Mouse (Mus musculus): ENCODE measurements around the gene Rgl1. TPM values are rescaled to one million over a fixed set of nuclear protein-coding genes. Genes with fewer than 3 reads are reported as not detected.

The Rgl1 gene
- polyA plus RNA-seq, 1 experiment: 3.3 TPM

- Histone ChIP-seq H3K36me3 (ENCODE audit: control insufficient read depth, insufficient read depth, low read length) (no peaks in the 10 kb centered on the region), H3K27me3 (ENCODE audit: control insufficient read depth, insufficient read depth, low read length) (no peaks in the 10 kb centered on the region), H3K4me1 (ENCODE audit: control insufficient read depth, insufficient read depth, insufficient read length, low read length) (no peaks in the 10 kb centered on the region), H3K27ac (ENCODE audit: insufficient read depth, low read depth, low read length) (no peak overlapping the region), H3K4me3 (ENCODE audit: low read depth, low read length) (no peak overlapping the region)
- WGBS: 55% methylated on average over 3 of the region's 3 CpGs
- no peak for TF ChIP-seq CTCF (IDR thresholded peaks at IDR 0.05; ENCODE audit: extremely low read depth, insufficient read length, insufficient replicate concordance, low read depth, low read length)
Observed at GRCm38 (mm10) chr1:152550973-152551372, 215.2 kb downstream of the Rgl1 start.

DNA sequence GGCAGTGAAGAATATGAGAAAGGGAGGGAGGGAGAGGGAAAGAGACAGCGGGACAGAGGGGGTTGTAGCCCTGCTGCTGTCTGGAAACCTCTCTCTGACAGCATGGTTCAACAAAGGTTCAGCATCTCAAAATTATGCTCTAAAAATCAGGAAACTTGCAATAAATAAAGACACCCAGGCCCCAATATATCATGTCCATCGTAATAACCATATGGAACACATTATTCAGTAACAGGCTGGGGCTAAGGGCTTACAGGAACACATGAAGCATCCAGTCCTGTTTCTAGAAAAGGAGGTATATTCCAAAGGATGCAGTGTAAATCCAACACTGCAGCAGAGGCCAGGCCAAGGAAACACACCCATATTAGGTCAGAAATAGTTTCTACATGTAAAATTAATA, 215.6 kb downstream of the Rgl1 start:
- no peaks in the 10 kb centered on the region for H3K27me3 ChIP-seq (ENCODE audit: control insufficient read depth, insufficient read depth, low read length)
- H3K27ac ChIP-seq (ENCODE audit: insufficient read depth, low read depth, low read length): no peak overlapping the region
- WGBS: 77% methylated on average over 2 of the region's 2 CpGs
- H3K36me3 ChIP-seq (ENCODE audit: control insufficient read depth, insufficient read depth, low read length): no peaks in the 10 kb centered on the region
- TF ChIP-seq CTCF (IDR thresholded peaks at IDR 0.05; ENCODE audit: extremely low read depth, insufficient read length, insufficient replicate concordance, low read depth, low read length): no peak
- TF ChIP-seq POLR2A (IDR thresholded peaks at IDR 0.05; ENCODE audit: low read depth, low read length): no peak
- H3K4me1 ChIP-seq (ENCODE audit: control insufficient read depth, insufficient read depth, insufficient read length, low read length): no peaks in the 10 kb centered on the region
- no peak overlapping the region for H3K4me3 ChIP-seq (ENCODE audit: low read depth, low read length)

- Histone ChIP-seq H3K36me3 (ENCODE audit: control insufficient read depth, insufficient read depth, low read length) (no peaks in the 10 kb centered on the region), H3K27ac (ENCODE audit: insufficient read depth, low read depth, low read length) (no peak overlapping the region)
- TF ChIP-seq CTCF (IDR thresholded peaks at IDR 0.05; ENCODE audit: extremely low read depth, insufficient read length, insufficient replicate concordance, low read depth, low read length) (no peak), POLR2A (IDR thresholded peaks at IDR 0.05; ENCODE audit: low read depth, low read length) (no peak)
Observed at GRCm38 (mm10) chr1:152549061-152549738, 217.0 kb downstream of the Rgl1 start.

DNA sequence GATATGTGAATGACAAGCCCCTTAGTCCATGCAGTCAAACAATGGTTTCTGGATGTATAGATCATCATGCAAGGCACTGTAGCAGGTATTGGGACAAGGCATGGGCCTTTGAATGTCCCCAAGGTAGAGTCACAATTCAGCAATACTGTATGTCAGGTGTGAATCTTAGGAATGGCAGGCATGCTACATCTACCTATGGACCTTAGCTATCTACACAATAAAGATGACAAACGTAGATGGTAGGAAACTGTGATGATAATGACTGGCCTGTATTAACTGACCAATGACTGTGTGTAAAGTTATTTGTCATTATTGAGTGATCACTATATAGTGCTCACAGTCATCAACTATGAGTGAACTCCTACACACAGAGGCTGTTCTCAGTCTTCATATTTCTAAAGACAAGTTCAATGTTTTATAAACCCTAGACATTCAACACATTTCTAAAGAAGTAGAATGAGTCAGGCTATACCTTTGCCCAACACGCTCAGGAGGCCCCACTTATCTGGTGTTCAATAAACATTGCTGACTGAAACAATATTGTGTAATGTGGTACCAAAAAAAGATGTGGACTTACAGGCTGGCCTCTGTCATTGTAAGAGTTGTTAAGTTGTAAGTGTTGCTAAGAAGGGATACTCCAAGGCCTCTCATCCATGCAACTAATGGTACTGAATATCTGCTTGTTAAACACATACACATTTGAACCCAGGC, 222.5 kb downstream of the Rgl1 start:
- Histone ChIP-seq H3K4me1 (ENCODE audit: control insufficient read depth, insufficient read depth, insufficient read length, low read length) (0 out of 2 replicates have a peak, but pooled peaks cover 2% of the 10 kb centered on the region), H3K36me3 (ENCODE audit: control insufficient read depth, insufficient read depth, low read length) (peaks cover 2% of the 10 kb centered on the region; the same call in 1 of the 2 replicates), H3K27me3 (ENCODE audit: control insufficient read depth, insufficient read depth, low read length) (no peaks in the 10 kb centered on the region), H3K27ac (ENCODE audit: insufficient read depth, low read depth, low read length) (no peak overlapping the region; the same call in 1 of the 2 replicates), H3K4me3 (ENCODE audit: low read depth, low read length) (no peak overlapping the region)
- TF ChIP-seq CTCF (IDR thresholded peaks at IDR 0.05; ENCODE audit: extremely low read depth, insufficient read length, insufficient replicate concordance, low read depth, low read length) (no peak), POLR2A (IDR thresholded peaks at IDR 0.05; ENCODE audit: low read depth, low read length) (no peak)
- WGBS: 45% methylated on average over 2 of the region's 2 CpGs

More at GRCm38 (mm10) chr1:152549061-152549738, 217.0 kb downstream of the Rgl1 start:
- H3K4me3 ChIP-seq (ENCODE audit: low read depth, low read length): no peak overlapping the region
- no peaks in the 10 kb centered on the region for H3K27me3 ChIP-seq (ENCODE audit: control insufficient read depth, insufficient read depth, low read length)
- no peaks in the 10 kb centered on the region for H3K4me1 ChIP-seq (ENCODE audit: control insufficient read depth, insufficient read depth, insufficient read length, low read length)
- WGBS: 84% methylated on average over 13 of the region's 13 CpGs

GRCm38 (mm10) chr1:152542747-152543378, 223.3 kb downstream of the Rgl1 start:
- WGBS: 78% methylated on average over 6 of the region's 6 CpGs
- TF ChIP-seq CTCF (IDR thresholded peaks at IDR 0.05; ENCODE audit: extremely low read depth, insufficient read length, insufficient replicate concordance, low read depth, low read length): no peak
- TF ChIP-seq POLR2A (IDR thresholded peaks at IDR 0.05; ENCODE audit: low read depth, low read length): no peak
- Histone ChIP-seq H3K27ac (ENCODE audit: insufficient read depth, low read depth, low read length) (no peak overlapping the region; the same call in 1 of the 2 replicates), H3K4me3 (ENCODE audit: low read depth, low read length) (no peak overlapping the region), H3K36me3 (ENCODE audit: control insufficient read depth, insufficient read depth, low read length) (peaks cover 2% of the 10 kb centered on the region; the same call in 1 of the 2 replicates), H3K4me1 (ENCODE audit: control insufficient read depth, insufficient read depth, insufficient read length, low read length) (0 out of 2 replicates have a peak, but pooled peaks cover 2% of the 10 kb centered on the region), H3K27me3 (ENCODE audit: control insufficient read depth, insufficient read depth, low read length) (no peaks in the 10 kb centered on the region)

- 25% methylated on average over 3 of the region's 3 CpGs for WGBS
- Histone ChIP-seq H3K4me1 (ENCODE audit: control insufficient read depth, insufficient read depth, insufficient read length, low read length) (0 out of 2 replicates have a peak, but pooled peaks cover 2% of the 10 kb centered on the region), H3K36me3 (ENCODE audit: control insufficient read depth, insufficient read depth, low read length) (peaks cover 2% of the 10 kb centered on the region; the same call in 1 of the 2 replicates), H3K27me3 (ENCODE audit: control insufficient read depth, insufficient read depth, low read length) (no peaks in the 10 kb centered on the region), H3K4me3 (ENCODE audit: low read depth, low read length) (no peak overlapping the region), H3K27ac (ENCODE audit: insufficient read depth, low read depth, low read length) (no peak overlapping the region)
- TF ChIP-seq POLR2A (IDR thresholded peaks at IDR 0.05; ENCODE audit: low read depth, low read length): no peak
- no peak for TF ChIP-seq CTCF (IDR thresholded peaks at IDR 0.05; ENCODE audit: extremely low read depth, insufficient read length, insufficient replicate concordance, low read depth, low read length)
Observed at GRCm38 (mm10) chr1:152540304-152540887, 225.8 kb downstream of the Rgl1 start.
